Mouse (Mus musculus): ENCODE results near the gene Tgtp2.
"Not testable (repeated sequence)": the region's sequence is repeated elsewhere in the genome, so short reads cannot be mapped to it uniquely, and the experiment has no call there.

The Tgtp2 gene

DNA sequence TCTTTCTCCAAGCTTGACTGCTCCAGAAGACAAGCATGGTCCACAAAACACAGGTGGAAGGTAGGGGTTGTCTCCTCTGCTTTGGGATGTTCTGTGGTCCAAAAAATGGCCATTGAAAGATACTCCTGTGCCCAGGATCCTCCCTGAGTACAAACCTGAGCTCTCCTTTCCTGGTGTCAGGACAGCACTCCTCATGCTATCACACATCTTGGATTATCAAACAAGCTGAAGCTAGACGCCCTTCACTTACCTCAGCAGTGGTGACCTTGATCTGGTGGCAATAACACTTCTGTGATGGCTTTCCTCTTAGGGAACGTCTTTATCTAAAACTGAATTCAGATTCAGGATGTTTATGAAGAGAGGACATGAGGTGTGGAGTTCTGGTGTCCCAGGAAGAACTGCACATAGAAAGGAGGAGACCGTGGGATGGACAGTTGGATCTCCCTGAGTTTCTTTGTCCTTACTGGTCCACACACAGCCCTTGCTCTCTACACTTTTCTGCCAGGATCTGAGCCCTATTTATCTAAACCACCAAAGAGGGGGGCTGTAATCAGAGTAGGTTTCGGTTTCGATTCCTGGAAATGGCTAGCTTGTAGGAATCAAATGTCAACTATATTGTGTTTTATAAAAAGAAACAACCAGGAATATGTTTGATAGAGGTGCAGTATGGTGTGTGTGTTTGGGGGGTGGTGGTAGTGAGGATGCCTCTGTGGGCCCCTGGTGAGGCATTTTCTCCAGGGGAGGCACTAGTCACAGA is at the start of gene Tgtp2:
Tgtp2 (minus strand) TSS at position 494 of the 757 bp plus-strand sequence.
- not testable (repeated sequence) for DNase-seq

DNA sequence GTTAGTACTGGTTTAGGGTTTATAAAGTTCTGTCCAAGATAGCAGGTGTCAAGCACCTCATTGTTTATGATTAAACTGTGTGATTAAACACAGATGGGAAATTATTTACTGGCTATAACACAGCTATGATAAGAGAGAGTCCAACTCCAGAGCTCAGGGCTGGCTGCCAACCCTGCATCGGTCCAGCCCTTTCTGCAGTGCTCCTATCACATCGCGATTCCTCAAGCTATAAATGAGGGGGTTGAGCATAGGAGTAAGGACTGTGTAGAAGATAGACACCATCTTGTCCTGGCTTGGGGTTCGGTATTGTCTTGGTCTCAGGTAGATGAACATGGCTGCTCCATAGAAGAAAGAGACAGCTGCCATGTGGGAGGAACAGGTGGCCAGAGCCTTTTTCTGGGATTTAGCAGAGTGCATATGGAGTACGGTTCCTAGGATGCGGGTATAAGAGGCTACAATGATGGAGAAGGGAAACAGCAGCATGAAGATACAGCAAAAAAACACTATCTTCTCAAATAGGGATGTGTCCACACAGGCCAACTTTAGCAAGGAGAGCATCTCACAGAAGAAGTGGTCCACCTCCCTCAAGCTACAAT is 48.7 kb upstream of the Tgtp2 start:
- no peak for DNase-seq

DNA sequence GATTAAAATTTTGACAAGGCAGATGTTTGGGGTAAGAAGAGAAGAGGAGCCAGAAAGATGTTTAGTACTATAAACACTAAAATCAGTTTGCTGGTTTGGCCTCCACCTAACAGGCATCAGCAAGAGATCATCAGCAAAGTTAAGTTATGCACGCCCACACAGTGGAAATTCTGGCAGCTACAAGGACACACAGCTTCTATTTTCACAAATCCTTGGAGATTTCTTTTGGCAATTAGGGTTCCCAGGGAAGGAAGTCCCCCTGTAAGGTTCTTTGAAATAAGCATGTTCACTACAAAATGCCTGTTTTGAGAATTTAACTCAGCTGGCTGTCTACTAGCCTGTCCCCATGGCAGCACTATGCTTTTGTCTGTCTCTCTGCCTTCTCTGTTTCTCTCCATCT is 47.0 kb upstream of the Tgtp2 start:
- DNase-seq = no peak

DNA sequence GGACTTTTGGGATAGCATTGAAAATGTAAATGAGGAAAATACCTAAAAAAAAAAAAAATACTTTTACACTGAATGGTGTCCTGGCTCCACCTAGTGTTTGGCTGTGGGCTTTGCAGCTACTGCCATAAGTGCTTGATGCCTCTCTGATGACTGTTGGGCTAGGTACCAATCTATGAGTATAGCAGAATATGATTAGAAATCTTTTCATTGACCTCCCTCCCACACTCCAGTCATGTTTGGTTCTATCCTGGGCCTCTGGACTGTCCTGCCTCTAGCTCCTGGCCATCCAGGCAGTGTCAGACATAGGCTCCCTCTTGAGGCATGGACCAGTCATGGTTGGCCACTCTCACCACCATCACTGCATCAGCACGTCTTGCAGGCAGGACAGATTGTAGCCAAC is 44.8 kb upstream of the Tgtp2 start:
- DNase-seq = peak; percentile 45

DNA sequence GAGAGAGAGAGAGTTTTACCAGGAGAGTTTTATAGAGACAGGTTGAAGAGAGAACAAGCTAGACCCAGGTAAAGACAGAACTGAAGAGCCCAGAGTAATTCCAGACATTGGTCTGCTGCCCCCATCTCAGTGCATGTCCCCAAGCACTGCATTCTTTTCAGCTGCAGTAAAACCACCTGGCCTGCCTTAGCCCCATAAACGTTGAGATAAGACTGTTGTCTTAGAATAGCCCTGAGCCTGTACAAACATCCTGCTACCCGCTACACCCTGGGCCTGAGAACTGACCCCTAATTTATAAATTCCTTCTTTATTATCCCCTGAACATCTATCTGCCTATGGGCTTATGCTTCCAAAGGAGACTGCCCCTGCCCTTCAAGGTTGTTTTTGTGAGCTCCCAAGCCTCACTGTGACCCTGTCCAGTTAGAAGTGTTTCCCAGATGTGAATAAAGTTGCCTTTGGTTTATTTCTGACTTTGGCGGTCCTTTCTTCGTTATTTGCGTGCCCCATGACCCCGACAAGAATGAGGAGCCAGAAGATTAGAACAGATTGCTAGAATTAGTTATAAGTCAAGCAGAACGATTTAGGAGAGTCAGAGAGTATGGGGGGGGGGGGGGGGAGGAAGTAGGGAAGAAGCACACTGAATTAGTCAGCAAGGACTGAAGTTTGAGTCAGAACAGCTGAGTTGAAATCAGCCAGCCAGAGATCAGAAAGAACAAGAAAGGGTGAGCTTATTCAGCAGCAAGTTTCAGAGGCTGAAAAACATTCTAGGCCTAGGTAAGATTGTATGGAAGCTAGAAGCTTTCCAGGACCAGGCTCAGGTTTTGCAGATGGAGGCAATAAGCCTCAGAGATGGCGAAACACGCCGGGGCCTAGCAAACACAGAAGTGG is 43.9 kb upstream of the Tgtp2 start:
- DNase-seq = no peak

DNA sequence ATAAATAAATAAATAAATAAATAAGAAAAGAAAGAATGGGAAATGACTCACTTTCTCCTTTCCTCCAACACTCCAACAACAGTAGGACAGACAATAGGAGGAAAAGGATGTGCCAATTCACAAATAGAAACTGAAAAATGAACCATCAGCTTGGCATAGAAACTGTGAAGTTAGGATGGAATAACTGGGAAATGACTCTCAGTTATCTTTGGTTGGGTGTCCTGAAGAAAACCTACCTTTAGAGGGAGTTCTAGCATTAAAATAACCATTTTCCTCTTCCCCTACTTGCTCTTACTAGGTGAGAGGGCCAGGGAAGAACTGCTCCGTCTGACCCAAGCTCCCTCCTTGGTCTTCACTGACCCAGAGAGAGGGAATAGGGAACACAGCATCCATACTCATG is 41.7 kb upstream of the Tgtp2 start:
- DNase-seq = no peak

DNA sequence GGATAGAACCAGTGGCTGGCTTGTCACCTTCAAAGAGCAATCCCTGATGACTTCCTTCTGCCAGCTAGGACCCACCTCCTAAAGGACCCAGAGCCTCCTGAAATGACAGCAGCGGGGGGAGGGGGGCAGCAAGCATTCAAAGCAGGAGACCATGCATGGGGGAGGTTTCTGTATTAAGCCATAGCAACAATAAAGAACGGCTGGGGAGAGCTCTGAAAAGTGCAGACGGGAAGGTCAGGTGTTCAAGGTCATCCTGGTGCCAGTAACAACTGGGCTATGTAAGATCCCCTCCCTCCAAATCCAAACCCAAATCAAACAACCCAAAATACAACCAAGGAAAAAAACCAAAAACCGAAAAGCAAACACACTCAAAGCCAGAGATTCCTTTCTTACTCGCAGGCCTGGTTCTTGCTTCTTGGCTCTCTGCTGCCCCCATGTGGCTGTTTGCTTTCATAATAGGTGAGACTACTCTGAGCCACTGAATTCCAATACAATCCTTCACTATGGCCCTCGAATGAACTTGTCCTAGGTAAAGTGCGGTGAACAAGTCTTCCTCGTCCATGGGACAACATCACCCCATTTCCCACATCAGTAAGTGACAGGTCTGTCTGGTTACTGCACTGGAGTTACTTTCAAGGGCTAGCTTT is 39.2 kb upstream of the Tgtp2 start:
- DNase-seq = peak; percentile 91

DNA sequence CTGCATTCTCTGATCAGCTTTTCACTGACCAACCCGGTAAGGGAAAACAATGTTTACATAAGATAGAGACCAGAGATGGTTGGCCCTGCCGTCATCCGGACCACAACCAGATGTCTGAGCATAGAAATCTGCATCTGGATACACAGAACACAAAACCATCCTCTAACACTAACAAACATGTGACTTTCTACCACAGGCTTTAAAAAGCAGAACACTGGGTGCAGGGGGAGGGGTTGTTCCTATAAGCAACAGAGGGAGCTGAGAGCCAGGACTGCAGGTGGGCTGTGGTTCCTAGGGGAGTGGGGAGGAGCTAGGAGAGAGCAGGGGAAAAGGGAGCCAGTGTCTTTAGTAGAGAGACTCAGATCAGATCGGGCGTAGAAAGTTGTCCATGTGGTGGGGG is 37.5 kb upstream of the Tgtp2 start:
- no peak for DNase-seq

DNA sequence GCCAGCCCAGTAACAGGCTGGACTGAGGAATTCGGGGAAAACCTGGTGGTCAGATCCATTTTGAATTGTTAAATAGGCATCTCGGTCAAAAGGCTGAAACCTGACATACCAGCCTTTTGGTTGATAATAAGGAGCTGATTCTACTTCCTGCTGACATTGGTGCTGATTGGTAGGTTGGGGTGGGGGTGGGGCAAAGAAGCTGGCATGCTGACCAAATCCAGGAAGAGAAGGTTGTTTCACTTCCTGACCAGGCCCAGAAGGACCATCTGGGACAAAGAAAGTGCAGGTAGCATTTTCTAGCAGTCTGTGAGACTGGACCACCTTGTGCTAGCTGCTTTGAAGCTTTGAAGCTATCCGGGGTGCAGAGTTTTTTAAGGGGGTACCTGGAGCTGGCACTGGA is 36.4 kb upstream of the Tgtp2 start:
- peak; percentile 38 for DNase-seq

DNA sequence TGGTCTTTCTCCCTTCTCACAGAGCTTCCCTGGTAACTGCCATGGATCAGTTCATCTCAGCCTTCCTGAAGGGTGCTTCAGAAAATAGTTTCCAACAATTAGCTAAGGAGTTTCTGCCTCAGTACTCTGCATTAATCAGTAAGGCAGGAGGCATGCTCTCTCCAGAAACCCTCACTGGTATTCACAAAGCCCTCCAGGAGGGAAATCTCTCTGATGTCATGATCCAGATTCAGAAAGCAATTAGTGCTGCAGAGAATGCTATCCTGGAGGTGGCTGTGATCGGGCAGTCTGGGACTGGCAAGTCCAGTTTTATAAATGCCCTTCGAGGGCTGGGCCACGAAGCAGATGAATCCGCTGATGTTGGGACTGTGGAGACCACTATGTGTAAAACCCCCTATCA is 31.4 kb upstream of the Tgtp2 start:
- DNase-seq = no peak

DNA sequence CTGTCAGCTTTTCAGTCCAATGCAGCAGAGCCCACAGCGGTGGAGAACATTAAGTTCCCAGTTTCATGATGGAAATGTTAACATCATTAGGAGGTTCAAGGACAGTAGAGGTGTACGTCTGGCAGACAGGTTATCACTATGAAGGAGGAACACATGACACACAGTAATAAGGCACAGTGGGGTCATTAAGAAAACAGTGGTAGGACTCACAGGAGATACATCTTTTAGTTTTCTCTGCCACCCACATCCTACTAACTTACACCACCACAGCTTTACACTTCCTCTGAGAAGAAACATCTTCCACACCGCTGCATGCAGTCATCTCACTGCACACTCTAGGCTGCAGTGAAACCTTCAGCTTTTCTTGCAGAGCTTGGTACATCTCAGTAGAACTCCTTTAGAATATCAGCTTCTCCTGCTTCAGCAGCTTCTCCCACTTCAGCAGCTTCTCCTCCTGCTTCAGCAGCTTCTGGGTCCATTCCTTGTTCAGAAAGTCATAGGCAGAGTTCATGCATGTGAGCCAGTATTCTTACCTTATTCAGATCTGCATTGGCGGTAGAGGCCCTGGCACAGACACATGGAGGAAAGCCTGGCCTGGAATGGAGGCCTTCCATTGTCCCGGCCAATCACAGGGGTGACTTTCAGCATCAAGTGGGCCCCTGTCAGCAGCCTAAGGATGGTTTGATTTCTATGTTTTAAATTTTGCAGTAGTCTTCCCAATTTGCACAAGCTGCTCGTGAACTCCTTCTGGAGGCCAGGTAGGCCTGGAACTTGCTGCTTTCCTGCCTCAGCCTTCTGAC is 30.1 kb upstream of the Tgtp2 start:
- DNase-seq = no peak

DNA sequence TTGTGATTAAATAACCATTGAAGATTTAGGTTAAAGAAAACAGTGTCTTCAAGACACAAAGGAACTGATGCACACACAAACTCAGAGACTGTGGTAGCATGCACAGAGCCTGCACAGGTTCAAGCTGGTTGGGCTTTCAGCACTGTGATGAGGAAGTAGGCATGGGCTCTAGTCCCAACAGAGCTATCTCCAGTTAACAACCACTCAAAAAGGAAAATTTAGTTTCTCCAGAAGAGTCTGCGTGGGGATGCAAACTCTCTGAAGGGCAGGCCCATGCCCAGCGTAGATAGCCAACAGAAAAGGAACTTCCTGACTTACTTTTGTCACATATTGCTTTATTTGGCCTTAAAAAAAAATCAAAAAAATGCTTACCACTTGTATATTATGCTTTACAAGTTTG is 28.8 kb upstream of the Tgtp2 start:
- DNase-seq = no peak

DNA sequence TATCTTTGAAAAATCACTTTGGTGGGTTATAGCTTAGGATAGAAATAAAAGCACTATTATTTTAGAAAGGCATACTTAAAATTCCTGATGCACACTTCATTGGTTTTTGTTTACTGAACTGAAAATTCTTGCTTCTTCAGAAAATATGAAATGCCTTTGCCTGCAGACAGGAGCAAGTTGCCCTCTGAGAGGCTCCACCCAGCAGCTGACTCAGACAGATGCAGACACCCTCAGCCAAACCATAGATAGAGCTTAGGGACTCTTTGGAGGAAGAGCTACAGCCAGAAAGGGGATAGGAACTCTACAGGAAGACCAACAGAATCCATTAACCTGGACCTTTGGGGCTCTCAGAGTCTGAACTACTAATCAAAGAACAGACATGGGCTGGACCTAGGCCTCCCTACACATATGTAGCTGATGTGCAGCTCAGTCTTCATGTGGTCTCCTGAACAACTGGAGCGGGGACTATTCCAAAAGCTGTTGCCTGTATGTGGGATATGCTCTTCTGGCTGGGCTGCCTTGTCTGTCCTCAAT is 28.1 kb upstream of the Tgtp2 start:
- DNase-seq = peak; percentile 40

DNA sequence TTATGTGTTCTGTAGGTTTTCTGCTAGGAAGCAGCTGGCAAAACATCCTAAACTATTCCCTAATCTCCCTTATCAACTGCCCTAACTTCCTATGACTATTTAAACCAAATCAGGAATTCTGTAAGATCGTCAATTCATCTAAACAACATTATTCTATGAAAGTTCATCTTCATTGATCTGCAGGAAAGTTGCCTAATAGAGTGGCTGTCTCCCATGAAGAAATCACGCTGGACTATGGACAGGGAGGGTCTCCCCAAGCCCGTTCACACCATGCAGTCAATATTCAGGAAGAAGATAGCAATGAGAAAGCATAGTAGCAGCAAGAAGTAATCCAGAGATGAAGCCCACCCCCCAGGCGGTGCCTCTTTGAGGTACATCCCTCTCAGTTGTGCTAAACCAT is 27.2 kb upstream of the Tgtp2 start:
- DNase-seq = no peak

DNA sequence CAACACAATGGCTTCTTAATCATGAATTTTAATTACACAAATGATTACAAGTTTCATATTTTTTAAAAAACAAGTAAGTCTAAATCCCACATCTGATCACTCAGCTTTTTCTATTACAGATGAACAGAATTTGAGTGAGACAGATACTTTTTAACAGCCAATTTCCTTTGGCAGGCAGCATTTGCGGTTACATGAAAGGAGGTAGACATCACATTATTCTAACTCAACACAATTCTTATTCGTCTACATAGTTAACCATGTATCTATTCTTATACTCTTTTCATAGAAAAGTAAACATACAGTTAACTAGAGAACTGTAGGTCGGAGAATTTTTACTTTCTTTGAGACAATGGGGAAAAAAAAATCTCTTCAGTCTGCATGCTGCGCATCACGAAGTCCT is 26.5 kb upstream of the Tgtp2 start:
- DNase-seq = no peak

DNA sequence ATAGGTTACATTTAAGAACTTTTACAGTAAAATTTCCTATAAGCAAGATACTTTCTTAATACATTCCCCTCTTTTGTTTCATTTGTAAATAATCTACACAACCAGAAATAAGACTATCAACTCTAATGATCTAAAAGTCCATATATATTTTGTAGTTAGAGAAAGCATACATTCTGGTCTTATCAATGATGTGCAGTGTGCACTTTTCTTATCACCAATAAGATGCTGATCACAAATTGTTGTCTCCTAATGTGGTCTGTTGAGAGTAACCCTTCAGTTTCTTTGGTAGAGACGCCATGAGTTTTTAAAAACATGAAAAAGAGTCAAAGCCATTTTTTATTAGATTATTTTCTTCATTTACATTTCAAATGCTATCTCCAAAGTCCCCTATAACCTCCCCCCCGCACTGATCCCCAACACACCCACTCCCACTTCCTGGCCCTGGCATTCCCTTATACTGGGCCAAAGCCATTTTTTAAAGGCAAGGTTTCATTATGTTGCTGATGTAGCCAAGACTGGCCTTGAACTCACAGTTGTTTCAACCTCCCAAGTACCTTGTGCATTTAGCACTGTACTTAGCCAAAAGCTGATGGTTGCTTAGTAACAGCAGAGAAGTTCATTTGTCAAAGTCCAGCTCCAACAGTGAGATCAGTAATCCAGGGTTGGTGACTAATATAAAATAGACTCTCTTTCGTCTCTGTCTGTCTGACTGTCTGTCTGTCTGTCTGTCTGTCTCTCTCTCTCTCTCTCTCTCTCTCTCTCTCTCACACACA is 25.9 kb upstream of the Tgtp2 start:
- no peak for DNase-seq

DNA sequence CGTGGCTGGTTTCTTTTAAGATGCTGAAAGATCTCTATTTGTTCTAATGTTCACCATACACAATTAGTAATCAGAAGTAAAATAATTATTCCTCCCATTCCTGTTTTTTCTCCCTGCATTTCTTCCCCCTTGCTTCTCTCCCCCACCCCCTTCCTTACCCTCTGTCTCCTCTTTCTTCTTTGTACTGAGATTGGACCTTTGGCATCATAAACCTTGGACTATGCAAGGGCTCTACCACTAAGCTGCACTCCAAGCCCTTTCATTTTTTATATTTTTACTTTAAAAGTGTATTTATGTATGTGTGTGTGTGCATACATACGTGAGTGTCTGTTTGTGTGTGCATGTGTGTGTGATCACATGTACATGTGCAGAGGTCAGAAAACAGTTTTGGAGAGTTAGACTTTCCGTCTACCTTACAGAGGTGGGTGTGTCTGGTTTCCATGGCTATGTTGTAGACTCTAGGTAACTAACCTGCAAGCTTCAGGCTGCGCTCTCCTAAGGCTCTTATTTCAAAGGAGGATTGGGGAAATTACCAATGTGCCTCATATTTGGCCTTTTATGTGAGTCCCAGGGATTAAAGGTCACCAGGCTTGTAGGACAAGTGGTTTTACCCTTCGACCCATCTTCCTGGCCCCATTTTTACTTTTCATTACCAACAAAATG is 25.1 kb upstream of the Tgtp2 start:
- DNase-seq = no peak

DNA sequence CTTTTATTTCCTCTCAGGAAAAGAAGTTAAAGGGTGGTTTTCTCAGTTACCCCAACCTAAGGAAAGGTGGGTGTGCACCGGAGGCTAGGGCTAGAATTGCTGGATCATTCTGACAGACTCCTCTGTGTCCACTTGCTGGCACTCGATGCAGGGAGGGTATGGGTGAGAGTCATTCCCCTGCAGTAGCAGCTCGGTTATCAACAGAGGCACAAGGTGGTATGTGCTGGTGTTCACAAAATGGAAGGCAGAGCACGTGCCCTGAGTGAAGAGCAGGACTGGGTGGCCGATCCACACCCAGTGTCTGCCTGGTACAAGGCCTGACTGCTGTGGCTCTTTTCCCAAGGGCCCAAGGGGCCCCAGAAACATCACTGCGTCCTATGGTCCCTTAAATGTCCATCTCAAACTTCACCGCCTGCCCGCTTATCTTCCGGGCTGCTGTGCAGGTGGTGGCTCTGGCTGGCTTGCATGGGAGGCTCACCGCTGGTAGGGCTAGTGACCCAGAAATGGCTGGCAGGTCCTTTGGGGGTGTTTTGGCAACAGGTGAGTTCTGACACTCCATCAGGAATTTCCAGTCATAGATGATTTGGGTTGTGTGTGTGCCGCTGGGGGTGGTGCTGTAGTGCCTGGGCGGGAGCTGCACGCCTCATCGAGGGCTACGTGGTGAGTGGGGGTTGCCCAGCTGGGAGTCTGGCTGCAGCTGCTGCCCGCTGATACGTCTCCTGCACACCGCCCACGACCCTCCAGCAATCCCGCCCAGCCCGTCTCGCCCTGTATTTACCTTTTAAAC is 24.0 kb upstream of the Tgtp2 start:
- peak; percentile 91 for DNase-seq

DNA sequence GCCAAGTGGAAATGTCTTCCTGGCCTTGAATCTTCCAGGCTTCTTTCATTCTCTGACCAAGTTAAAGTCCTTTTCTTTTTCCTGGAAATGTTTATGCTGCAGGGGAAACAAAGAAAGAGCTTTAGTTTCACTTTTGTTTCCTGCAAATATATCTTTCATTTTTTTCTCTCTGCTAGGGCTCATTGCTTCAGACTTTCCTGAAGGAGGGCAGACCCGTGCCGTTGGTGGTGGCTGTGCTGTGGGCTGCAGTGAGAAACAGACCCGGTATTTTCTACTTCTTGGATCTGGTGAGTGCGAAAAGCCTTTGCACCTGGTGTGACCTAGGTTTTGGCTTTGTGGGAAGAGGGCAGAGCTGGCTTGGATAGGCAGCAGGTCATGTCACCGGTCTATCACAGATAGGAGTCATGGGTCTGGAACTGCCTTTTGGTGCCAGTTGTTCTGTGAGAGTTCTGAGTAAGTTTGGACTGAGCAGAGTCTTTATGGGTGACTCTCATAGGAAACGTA is 22.9 kb upstream of the Tgtp2 start:
- DNase-seq = no peak

DNA sequence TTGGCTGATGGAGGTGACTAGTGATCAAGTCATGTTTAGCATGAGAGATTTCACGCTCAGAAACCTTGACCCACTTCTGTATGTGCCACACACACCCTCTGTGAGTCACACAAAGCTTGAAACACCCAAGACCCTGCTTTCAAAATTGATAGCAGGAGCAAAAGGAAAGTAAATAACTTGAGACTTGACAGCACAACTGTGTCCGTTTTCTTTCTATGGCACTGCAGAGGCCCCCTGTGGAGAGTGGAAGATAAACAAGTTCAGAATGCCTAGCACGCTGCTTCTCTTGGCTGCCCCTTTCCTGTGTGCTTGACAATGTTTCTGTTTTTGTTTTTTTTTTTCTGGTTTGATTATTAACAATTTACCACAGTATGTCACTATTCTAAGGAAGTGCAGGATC is 20.9 kb upstream of the Tgtp2 start:
- DNase-seq = peak; percentile 53

Measured in liver (tissue).